Mouse (Mus musculus) megakaryocyte, embryonic 14.5 days (primary cell): ENCODE results near the gene Gm44579.

Experiments used
- FLI1 ChIP-seq: IDR thresholded peaks from 2 replicates; pipeline ENCODE4 v1.6.1; 2012; ENCODE audit warnings: low read length, inconsistent platforms, mixed read lengths
- GATA1 ChIP-seq: IDR thresholded peaks from 3 replicates; pipeline ENCODE4 v1.6.1; 2012; ENCODE audit warnings: mixed read lengths, low read length, inconsistent platforms, borderline replicate concordance

GRCm38 (mm10) chr15:98180567-98181131 lies 40.1 kb downstream of the Gm44579 start:
- TF ChIP-seq GATA1: no peak
- TF ChIP-seq FLI1: no peak
